Mouse (Mus musculus) inflammation-experienced regulatory T-cells, adult 6 months (primary cell): ENCODE results near the gene Ctbp2. TPM values are rescaled to one million over a fixed set of nuclear protein-coding genes. Genes with fewer than 3 reads are reported as not detected.

ENCODE experiments used
- ATAC-seq: one replicate; pipeline ENCODE4 v1.8.0; 2017
- polyA plus RNA-seq, 3 experiments: library from polyadenylated mRNA; unstranded; fragments of 100-300 nt; shearing (Covaris generic); gene quantifications; one replicate each; pipeline ENCODE4 v1.2.1; 2017

Gene Ctbp2
- polyA plus RNA-seq: 1 to 10 TPM; 3.1 to 9.1 (median 4.6) TPM

DNA sequence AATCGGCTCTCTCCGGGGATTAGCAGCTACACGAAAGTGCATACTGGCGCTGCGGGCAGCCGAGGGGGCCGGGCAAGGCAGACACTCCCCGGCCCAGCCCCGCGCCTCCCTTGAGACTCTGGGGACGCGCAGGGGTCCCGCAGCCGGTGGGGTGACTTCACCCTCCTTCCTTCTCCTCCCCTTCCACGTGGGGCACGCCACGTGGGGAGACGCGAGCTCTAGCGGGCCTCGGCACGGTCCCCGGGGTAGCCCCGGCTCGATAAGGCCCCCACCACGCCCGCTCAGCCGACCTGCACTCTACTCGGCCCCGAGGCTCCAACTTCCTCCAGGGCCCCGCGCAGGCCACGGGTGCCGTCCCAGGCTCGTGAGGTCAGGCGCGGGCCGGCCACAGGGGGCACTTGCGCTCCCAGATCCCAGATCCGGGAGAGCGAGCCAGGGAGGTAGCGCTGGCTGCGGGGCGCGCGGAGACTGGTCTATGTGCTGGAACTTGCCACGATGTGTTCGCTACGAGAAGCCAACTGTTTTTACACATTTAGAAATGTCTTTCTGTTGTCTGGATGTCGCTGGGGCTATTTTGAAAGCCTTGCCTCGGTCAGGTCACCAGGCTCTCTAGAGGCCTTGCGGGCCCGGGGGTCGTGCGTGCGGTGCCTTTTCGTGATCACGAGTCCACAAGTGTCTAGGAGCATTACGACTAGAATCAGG is at the start of gene Ctbp2:
Gene Ctbp2 (minus strand): TSS at position 356 of the 702 bp plus-strand sequence.
- no peak for ATAC-seq

DNA sequence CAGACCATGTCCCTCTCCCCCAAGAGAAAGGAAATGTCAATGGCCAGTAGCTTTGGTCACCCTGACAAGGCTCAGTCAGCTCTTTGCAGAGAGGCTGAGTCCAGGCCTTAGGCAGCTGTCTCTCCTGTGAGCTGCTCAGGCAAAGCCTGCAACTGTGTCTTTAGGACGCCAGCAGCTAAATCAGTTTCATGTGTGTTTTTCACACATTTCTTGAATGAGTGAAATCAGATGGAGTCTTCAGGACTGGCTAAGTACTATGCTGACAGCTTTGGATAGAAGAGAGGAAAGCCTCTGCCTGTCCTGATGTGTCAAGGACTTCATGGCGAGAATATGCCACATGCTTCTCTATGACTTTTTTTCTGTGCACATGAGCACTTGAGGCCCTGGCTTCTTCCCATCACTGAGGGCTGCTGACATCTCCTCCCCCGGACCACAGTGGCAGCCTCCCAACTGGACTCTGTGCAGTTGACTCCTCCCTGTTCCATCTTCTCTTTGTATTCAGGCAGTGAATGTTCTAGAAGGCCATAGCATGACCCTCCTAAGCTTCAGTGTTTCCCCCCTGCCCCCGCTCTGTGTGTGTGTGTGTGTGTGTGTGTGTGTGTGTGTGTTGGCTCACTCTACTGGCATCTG is 47.4 kb upstream of the Ctbp2 start:
- no peak for ATAC-seq

DNA sequence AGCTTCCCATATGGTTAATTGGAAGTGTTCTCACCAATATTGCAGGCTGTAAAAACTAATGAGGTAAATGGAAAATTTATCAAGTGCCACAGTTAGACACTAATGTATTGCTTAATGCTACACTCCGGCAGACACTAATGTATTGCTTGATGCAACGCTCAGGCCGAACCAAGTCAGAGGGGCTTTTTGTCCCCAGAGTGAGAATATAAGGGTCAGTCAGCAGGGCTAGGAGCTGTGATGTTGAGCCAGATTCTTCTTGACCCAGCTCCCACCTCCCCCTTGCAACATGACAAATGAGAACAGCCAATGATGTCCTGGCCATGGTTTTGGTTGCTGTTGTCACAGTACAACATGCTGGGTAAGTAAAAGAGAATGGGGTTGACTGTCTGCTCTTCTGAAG is 44.8 kb upstream of the Ctbp2 start:
- no peak for ATAC-seq

DNA sequence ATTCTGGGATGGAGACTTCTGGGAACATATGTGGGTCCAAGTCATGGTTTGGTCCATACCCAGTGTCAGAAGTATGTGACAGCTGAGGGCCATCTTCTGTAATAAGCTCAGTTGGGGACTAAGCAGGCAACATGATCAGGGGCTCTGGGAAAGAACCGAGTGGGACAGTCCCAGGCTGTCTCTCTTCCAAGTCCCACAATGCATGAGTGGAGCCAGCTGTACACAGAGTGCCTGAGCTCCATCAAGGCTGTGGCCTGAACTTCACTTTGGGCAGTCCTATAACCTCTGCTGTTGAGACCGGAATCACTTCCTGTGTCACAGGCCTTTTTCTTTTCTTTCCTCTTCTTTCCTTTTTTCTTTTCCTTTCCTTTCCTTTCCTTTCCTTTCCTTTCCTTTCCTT is 43.7 kb upstream of the Ctbp2 start:
- ATAC-seq: no peak

DNA sequence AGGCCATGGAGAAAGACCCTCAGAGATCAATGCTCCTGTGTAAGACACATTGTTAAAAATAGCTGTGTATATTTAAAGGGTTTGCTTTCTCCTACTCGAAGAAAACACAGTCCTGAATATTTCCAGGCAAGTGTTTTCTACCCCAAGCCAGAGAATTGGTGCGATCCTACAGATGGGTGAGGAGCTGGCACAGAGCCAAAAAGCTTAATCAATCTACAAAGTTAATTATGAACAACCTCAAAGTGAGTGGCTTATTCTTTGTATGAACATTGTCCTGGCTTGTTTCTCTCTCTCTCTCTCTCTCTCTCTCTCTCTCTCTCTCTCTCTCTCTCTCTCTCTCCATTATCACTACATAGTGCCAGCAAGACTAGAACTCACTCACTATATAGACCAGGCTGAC is 40.6 kb upstream of the Ctbp2 start:
- ATAC-seq: no peak

DNA sequence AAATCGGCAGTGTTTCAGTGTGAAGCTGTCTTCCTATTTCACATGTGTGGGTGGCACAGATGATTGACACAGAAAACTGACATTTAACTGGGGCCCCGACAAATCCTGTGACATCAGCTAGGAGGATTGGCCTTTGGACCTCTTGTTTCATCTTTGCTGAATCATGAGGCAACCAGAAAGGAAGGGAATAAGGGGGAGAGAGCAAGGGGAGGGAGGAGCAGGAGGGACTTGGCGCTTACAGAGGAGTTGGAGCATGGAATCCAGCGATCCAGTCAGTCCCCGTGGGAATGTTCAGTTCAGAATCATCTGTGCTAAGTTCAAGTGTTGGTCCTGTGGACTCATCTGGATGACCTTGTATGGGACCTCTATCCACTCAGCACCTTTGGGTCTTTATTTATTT is 38.9 kb upstream of the Ctbp2 start:
- ATAC-seq: no peak

DNA sequence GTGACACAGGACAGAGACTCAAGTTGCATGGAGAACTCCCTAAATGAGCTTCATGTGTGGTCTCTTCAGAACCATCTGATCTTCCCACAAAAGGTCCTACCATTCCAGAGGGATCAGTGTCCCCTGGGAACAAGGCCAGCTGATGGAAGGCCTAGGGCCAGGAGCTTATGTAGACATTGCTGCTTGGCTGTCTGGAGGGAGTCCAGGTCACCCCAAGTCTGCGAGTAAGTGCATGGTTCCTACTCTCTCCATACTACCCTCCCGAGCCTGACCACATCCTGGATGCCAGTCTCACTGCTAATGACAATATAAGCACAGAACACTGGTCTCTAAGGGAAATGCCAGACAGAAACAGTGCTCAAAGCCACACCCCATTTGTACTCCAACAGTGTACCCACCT is 38.0 kb upstream of the Ctbp2 start:
- no peak for ATAC-seq

DNA sequence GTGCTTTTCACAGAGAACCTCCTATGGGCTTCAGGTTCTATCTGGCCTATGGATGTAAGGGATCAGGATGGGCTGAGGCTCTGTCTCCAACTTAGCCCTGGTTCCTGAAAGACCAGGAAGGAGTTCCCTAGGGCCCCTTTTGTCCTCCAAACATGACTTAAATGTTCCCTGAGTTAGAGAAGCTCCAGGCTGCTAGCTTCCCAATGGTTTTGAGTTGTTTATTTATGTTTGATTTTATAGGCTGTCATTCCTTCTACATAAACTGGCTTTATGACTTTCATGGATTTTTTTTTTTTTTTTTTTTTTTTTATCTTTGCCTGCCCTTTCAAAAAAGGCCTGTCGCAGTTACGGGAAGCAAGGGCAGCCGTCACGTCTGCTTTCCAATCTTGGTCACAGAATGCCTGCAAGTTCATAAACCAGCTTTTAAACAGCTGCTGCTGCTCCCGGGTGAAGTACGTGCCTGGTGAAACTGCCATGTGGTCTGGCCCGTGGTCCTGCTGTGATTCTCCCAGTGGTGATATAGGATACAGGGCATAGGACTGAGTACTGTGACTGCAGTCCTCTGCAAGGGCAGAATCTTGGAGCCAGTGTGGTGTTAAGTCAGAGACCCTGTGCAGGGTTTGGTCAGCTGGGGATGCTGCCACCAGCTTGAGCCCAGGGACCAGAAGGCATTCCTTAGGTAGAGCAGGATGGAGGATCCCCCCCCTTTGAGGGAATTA is 37.4 kb upstream of the Ctbp2 start:
- ATAC-seq: no peak

DNA sequence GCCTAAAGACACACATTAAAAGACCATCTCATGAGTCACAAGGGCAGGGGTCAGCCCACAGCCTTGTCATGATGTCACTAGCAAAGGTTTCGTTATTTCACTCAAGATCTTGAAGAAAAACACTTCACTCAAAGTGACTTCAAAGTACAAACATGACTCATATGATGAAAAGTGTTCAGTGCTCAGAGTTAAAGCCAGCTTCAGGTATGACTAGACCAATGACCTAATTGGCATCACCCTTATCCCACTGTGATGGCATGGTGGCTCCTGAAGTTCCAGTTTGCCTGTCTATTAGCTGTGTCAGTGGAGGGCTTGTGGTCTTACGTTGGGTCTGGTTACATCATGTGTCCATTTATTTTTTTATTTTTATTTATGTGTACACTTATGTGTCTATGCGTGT is 35.4 kb upstream of the Ctbp2 start:
- ATAC-seq: no peak

DNA sequence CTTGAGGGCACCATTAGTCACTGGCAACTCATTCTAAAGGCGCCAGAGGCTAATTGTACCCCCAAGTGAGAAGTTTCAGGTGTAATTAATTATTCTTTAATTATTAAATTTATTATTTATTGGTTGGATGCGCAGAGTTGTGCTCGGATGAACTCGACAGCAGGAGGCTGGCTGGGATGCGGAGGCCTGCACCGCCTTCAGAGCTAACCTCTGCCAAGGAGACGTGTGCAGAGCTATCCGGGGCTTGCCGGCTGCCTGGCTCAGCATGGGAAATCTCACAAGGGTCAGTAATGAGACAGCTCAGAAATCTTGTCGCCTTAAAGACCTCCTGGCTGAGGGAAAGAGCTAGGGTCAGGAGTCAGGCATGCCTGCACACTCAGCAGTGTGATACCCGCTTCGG is 31.5 kb upstream of the Ctbp2 start:
- ATAC-seq: no peak

DNA sequence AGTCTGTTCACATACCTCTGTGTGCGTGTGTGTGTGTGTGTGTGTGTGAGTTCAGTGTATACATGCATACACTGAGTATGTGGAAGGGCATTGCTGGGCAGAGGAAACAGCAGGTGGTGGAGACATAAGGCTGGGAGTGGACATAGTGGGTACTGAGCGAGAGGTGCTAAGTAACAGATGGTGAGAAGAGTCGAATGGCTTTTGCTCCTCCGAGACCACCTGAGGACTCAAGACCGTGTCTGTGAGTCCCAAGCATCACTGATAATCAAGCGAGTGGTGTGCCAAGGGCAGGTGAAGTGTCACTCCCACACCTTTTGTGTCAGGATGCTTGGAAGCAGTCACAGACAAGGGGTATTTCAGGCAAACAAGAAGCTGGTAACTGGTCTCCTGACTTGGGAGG is 30.7 kb upstream of the Ctbp2 start:
- ATAC-seq: no peak

DNA sequence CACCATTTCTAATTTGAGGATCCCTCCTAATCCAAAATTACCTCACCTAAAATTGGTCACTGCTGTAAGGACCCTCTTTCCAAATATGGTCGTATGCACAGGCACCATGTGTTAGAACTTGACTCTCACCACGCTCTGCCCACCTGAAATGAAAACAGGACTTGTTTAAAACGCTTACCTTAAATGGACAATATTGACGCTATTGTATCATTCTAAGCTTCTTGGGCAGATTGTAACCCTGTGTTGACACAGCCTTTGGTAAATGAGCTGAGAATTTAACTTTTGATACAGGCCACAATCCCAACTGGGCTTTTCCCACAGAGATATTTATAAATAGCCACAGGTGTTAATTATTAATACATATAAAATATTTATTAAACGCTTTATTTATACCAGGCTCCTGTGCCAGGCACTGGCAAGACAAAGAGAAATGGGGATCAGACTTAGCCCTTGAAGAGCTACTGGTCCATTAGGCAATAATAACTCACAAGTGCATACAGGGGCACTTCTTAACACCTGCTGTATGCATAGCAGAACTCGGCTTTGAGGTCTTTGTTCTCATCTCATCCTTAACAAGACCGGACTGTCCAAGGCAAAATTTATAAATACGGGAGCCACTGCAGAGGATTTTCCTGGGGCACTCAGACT is 15.7 kb upstream of the Ctbp2 start:
- no peak for ATAC-seq

DNA sequence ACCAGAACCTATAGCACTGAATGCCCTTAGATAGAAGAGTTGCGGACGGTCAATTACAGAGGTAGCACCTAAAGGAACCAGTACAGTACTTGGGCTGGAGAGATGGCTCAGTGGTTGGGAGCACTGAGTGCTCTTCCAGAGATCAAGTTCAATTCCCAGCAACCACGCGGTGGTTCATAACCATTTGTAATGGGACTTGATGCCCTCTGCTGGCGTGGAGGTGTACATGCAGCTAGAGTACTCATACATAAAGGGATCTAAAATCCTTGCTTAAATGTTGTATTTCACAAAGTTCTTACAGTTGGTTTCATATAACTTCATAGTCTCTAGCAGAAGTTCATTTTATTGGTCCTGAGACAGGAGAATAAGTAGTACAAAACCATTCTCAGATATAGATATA is 9.4 kb upstream of the Ctbp2 start:
- no peak for ATAC-seq

DNA sequence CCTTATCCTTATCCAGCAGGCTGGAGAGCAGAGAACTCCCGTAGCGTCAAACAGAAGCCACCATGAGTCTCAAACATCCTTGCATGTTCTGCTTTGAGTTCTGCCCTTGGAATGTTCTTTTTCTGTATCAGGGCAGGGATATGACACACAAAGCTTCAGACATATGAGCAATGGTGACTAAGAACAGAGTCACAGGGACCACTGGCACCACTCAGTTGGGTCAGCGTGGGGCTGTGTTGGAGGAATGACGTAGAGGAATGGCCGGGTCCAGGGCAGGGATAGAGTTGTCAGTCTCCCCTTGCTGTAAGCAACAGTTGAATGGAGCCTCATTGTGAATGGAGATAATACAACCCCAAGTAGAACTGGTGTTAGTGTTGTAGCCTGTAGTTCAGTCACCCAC is 8.5 kb upstream of the Ctbp2 start:
- ATAC-seq: no peak

DNA sequence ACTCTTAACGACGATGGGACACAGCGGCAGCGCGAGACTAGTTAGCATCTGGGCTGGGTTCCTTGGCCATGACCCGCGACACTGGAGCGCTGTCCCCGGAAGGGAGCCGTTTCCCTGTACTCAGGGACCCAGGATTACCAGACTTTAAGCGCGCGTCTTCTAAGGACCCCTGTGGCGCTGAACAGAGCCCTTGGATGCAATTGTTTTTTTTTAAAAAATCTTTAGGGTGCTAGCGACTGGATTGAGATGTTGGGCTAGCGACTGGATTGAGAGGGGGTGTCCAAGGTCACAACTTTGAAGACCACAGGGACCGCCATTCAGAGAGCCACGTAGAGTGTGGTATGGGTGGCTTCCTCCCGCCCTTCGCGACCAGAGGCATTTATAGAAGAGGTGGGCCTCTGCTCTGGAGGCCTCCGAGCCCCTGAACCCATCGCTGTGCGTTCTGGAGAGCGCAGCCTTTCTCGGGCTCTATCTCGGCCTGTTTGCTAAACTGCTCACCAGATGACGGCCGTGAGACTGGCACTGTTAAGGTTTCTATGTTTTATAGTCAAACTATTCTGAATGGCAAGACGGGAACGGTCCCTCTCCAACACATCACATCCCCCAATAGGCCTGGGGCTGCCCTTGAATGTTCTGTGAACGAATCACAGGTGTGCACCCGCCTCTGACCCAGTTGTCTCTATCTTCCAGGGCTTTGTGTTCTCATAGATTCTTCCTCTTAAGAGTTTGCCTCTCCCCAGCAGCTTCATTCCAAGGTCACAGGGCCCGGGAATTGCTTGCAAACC is 739 bp upstream of the Ctbp2 start:
- no peak for ATAC-seq

DNA sequence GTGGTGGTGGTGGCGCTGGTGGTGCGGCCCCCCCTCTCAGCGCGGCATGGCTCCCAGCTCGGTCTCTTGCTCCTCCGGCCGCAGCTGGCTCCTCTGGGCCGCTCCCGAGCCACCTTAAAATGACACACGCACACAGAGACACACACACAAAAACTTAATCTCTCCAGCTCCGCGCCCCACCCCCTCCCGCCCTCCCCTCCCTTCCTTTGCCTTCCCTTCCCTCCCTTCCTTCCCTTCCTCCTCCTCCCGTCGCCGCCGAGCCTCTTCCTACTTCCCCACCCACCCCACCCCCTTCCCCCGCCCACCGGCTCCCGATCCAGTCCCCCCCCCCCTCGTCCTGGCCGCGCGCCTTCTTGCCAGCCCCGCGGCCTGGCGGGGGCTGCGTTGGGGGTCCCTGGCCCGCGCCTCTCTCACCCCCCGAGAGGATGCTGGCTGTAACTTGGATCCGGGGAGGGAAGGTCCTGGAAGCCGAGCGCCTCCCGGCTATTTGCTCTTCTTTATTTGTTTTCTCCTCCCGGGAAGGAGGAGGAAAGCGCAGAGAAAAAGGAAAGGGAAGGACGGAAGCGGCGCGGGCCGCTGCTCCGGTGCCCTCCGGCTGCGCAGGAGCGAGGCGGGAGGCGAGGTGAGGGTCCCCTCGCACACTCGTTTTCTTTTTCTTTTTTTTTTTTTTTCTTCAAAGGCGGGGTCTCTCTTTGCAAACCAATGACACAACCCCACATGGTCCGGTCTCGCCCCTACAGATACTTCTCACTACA is 733 bp downstream of the Ctbp2 start, which contains the start of gene Fgfr2:
Gene Fgfr2 (minus strand): TSS at position 107 of the 755 bp plus-strand sequence.
- no peak for ATAC-seq

DNA sequence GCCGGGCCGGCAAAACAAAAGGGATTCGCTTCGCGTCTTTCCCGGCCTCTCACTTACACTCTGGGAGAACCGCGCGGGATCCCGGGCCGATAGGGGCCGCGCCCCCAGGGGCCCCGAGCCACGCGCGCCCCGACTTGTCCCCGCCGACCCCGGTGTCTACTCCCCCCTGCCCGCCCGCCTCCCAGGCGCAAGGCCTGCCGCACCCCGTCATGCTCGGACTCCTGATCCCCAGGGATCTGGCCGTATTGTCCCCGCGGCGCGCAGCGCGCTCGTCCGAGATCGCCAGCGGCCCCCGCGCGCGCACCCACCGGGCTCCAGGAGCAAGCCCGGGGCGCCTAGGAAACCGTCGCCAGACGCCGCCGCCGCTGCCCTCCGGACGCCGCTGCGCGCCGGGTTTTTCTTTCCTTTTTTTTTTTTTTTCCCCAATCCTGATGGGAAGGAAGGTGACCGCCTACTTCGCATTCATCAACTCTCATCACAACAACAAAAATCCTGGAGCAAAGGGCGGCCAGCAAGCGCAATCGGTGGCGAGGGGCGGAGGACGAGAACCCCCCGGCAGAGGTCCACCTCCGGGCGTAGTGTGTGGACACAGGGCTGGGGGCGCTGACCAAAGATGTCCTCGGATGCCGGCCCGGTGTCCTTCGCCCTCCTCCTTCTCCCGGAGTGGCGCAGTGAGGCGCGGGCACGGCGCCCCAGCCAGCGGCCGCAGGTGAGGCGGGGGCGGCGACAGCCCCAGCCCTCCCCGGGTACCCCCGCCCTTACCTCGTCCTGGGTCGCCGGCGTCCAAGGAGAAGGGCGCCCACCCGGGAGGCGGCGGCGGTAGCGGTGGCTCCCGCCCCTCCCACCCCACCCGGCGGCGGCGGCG is 1.5 kb downstream of the Ctbp2 start:
- no peak for ATAC-seq

DNA sequence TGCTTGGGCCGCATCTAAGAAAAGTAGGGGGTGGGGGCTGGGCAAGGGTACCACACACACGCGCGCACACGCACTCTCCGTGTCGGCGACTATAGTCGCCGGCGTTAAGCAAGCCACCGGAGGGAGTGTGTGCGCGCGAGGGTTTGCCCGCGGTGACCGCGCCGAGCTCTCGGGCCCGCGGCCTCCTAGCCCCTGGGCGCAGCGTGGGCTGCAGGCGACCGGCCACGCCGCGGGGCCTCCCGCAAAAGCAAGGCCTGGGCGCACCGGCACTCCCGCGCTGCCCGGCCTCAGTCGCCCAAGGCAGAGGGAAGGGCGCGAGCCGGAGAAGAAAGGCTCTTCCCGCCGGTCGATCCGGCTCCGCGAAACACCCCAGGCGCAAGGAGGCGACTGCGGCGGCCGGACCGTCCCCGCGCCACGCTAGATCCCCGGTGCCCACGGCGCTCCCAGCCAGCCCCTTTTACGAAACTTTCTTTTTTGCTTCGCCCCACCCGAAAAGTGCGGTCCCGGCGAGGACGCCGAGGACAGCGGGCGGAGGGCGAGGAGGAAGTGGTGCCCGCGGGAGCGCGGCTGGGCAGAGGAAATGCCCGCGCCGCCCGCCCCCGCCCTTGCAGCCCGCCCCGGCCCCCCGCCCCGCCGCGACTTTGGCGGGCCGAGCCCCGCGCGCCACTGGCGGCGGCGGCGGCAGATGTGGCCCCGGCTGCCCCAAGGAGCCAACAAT is 2.3 kb downstream of the Ctbp2 start:
- no peak for ATAC-seq

DNA sequence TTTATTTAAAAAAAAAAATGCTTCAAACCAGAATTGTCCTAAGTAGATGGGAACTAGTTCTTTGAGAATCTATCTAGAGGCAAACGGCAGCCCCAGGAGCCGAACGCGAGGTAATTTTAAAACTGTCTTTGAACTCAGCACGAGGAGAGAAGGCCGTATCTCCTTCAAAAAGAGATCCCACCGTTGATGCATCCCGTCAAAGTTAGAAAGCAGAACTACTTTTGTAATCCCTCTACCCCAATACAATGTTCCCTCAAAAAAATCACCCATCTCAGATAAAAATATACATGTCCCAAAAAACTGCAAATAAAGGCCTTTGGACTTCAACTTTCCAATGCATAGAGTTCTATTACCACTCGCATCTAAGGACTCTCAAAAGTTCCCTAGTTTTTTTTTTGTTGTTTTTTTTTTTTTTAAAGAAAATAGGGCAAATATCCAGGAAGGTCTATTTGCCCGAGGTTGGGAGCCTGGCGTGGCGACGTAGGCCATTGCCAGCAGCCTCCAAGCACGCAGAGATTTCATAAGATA is 3.0 kb downstream of the Ctbp2 start:
- ATAC-seq: no peak

DNA sequence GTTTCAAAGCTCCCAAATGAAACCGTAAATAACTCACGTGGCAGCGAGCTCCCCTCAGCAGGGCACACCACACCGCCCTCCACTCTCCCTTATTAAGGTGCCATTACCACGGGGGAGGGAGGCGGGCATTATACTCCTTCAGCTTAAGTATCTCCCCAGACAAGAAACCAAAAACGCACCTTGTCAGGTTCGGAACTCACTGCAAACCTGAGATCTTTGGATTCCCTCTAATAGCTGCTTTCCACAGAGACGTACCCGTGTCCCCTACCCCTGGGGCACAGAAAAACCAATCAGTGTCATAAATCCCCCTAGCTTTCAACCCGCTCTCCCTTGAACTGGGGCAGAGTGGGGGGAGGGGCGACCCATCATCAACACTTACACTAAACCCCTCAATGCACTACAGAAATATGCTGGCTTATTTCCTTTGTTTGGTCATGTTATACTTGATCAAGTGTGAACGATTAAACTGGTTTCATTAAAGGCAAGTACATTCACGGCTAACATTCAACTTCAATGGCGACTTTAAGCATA is 3.9 kb downstream of the Ctbp2 start:
- ATAC-seq: no peak
